Mouse (Mus musculus): ENCODE results near the gene Otud3.
"Not testable (repeated sequence)": the region's sequence is repeated elsewhere in the genome, so short reads cannot be mapped to it uniquely, and the experiment has no call there.

Gene Otud3

DNA sequence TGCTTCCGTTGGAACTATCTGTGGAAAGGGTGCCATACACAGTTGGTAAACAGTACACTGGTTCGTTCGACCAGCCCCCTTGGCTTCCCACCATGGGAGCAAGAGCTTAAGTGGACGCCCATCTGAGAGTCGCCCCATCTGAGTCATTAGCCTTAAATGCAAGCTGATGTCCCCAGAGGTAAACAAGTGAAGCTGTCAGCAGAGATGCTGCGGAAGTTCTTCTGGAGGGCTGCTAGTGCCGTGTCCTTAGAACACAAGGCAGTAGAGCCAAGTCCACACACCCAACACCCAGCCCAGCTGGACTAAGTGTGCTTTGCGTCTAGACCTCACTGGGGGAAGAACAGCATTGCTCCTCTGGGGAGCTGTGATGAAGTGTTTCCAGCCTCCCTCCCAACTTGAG is 24.1 kb downstream of the Otud3 start:
- no peak for DNase-seq

DNA sequence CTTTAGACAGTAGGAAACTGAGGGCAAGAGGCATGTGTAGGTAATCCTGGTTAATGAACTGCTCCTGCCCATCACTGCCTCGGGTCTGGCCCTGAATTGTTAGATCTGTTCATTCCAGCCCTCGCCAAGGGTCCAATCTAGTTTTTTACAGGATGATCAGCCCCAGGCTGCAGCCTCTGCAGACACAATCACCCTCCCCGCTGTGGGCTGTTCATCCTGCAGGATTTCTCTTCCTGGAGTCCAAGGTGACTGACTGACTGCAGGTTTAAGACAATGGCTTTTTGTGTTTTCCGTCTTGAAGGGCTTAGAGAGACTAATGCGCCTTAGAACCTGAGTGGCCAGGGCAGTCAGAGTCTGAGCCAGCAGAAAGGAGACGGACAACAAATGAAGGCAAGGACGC is 24.6 kb downstream of the Otud3 start:
- DNase-seq: no peak

DNA sequence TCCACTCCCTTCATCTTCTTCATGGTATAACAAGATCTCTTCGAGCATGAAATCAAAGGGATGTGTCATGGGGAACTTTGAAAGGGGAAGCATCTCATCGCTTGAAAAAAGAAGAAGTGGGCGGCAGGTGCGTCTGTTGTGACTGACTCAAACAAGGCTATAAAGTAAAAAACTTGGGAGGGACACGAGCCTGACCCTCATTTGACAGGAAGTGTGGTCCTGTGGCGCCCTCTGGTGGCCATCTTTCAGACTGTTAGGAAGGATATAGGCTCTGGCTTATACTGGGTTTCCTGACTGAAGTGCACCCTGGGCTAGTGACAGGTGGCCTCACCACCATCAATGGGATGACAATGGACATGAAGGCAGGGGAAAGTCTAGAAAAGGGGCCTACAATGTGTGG is 29.5 kb downstream of the Otud3 start:
- DNase-seq: peak; percentile 76

DNA sequence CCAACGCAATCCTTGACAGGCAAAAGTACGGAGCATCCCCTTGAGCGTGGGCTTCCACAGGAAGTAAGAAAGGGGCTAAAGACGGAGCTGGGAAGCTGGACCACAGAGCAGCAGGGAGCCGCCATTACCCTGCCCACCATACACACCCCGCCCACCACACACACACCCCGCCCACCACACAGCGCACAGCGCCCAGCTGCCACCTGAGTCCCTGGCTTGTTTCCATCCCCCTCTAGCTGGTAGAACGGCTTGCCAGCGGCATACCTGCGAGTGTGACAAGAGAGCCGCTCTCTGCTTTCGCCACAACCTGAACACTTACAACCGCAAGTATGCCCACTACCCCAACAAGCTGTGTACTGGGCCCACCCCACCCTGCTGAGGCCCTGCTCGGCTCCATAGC is 31.6 kb downstream of the Otud3 start:
- no peak for DNase-seq

DNA sequence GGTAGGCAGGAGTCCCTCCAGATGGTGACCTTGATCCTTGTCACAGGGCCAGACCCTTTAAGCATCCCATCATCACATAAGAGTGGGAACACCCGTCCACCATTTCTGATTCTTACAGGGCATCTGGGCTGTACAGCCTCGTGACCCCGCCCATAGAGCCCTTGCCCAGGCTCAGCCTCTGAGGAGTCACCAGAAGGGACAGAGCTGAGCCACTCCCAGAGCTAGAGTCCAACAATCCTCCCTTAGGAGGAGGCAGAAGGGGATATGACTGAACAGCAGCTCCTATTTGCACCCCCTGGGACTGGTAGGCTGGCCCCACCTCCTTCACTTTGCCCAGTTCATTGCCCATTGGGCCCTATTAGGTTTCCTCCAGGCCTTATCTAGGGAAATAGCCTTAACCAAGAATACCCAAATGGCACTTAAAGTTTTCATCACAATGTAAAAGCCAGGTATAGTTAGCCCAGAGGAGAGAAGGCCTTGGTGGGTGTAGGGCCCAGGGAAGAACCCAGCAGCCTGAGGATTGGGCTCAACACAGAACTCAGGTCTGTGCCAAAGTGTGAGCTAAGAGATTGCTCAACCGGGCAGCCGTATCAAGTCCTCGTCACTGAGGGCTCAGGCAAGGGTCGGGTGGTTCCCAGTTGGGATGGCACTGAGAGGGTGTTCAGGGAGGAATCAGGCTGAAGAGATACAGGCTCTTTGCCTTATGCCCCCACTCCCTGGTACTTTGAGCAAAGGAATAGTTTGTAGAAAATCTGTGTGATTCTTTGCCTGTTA is 32.7 kb downstream of the Otud3 start:
- no peak for DNase-seq

DNA sequence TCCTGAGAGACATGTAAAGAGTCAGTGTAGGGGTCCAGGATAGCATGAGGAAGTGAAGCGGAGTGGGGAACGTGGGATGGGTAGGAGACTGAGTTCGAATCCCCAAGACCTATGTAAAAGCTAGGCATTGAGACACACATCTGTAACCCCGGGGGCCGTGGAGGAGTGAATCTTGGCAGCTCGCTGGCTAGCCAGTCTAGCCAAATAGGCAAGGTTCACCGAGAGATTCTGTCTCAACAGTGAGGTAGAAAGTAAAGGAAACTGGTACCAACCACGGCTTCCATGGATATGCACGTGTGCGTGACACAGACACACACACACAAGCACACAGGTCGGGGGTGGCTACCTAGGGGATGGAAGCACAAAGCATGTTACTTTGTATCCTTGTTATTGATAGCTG is 33.9 kb downstream of the Otud3 start:
- no peak for DNase-seq

DNA sequence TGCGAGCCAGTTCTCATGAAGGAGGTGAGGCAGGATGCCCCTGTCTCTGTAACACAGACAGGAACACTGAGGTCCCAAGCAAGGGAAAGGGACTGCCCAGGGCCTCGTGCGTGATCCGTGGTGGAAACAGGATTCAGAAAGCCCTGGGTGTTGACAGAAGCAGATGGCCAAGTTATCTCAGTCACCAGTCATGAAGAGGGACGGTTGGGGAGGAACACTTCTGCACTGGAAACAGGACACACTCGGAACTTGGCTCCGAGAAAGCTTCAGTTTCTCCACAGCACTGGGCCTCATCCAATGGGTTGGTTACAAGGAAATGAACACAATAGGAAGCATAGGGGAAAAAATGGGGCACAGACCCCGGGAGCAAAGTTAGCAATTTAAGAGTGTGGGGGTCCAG is 35.0 kb downstream of the Otud3 start:
- no peak for DNase-seq

DNA sequence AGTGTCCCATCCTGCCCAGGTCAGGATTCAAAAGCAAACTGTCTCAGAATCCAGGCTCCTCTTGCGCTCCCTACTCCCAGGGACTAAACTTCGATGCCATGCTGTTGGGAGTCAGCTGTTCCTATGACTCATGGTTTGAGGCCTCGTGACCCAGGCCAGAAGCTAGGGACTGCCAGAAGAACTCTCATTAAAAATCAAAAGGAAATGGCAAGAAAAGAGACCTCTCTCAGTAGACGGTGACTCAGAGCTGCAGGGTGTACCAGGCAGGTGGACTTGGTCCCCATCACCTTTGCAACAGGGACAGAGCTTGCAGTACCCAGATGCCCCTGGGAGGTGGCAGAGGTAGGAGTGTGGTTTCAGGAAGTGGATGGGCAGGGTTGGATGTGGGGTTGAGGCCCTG is 36.0 kb downstream of the Otud3 start, which contains the start of gene Pla2g2e:
Gene Pla2g2e (plus strand): TSS at position 212 of the 400 bp plus-strand sequence.
- no peak for DNase-seq

DNA sequence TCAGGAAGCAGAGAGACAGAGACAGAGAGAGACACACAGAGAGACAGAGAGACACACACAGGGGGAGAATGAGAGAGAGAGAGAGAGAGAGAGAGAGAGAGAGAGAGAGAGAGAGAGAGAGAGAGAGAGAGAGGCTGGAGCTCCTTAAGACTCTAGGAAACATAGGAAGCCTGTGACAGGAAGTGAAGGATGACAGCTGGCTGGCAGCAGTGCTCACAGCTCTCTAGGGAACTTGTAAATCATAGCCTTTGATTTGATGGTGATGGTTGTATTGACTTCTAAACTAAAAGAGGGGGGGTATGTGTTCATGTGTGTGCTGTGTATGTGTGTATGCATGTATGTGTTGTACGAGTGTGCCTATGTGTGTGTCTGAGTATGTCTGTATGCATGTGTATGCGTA is 37.8 kb downstream of the Otud3 start:
- no peak for DNase-seq

DNA sequence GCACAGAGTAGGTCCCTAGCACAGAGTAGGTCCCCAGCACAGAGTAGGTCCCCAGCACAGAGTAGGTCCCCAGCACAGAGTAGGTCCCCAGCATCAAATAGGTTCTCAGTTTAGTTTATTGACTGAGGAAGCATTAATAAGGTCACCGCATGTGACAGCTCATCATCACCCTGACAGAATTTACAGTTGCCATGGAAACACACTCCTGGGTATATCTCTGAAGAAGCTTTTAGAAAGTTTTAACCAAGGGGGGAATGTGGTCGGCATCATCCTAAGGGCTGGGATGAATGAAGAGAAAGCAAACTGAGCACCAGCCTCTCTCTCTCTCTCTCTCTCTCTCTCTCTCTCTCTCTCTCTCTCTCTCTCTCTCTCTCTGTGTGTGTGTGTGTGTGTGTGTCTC is 38.5 kb downstream of the Otud3 start:
- DNase-seq: not testable (repeated sequence)

DNA sequence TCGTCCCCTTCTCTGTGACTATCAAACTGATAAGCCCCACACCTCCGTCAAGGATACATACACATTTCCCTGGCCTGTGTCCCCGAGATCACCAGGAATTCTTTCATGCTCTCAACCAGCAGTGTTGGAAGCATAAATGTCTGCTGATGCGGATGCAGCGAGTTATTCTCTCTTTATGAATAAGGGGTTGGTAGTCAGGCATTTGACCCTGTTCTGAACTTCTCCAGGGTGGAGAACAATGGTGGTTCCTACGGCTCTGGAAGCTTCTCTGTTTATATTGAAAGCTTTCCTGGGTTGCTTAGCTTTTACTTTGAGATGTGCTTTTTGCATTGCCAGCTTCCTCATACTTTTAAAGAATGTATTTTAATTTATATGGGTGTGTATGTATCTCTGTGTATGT is 39.9 kb downstream of the Otud3 start, which contains the start of gene Gm13030:
Gene Gm13030 (minus strand): TSS at position 101 of the 400 bp plus-strand sequence.
- no peak for DNase-seq

DNA sequence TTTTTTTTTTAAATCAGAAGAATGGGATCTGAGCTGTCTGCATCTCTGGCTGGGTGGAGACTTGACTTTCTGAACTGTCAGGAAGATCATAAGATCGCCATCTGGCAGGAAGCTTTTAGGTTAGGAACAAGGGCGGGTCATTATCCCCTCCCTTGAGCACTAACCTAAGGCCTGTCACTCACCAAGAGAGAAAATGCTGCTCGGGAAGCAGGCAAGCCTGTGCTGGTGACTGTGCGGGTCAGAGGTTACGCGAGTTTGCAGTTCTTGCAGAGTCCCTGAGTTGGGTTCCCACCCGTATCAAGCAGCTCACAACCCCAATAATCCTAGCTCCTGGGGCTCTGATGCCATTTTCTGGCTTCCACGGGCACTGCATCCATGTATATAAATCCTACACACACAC is 45.1 kb downstream of the Otud3 start:
- DNase-seq: no peak

DNA sequence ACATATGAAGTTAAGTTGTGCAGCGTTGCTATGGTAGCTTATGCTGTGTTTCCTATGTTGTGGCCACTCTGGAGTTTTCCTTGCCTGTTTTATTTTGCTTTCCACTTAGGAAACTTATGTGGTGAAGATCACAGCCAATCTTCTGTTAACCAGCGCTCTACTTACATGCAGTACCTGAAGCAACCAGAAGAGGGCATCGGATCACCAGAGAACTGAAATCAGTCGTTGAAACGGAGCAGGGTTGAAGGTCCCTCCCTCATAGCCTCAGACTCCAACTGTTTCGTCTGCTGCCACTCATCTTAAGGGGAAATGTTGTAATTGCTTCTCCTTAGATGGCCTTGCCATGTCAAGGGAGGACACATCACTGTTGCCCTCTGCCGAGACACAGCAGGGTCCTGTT is 47.3 kb downstream of the Otud3 start:
- peak; percentile 52 for DNase-seq

DNA sequence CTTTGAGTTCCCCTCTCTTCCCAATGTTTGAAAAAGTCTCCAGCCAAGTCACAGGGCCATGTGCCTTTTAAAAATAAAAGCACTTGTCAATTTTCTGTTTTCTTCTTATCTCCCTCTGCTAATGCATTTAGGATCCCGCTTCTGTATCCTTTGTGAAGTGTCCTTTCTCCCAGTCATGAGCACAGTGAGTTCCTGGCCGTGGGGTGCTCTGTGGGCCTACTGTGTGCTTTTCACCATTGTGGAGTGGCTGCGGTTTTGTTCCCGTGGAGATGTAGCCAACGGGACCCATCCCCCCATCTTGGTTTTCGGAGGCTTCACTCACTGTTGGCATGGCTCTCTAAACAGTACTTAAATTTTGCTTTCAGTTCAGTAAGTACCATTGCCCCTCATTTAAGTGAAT is 47.8 kb downstream of the Otud3 start:
- no peak for DNase-seq

DNA sequence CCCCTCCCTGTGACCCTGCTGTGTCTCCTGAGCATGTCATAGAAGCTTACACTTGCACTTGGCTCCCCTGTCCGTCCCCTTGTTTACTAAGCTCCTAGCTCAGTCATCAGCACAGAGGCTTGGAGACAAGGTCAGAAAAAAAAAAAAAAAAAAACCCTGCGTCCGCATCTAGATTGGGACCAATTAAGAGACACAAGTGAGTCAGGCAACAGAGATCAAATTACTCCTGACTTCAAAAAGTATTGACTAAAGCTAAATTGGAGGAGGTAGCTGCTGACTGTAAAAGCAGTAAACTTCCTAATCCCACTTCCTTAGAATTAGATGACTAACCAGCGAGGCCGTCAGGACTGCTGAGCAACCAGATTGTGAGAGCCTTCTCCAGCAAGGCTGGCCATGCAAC is 48.7 kb downstream of the Otud3 start:
- no peak for DNase-seq

DNA sequence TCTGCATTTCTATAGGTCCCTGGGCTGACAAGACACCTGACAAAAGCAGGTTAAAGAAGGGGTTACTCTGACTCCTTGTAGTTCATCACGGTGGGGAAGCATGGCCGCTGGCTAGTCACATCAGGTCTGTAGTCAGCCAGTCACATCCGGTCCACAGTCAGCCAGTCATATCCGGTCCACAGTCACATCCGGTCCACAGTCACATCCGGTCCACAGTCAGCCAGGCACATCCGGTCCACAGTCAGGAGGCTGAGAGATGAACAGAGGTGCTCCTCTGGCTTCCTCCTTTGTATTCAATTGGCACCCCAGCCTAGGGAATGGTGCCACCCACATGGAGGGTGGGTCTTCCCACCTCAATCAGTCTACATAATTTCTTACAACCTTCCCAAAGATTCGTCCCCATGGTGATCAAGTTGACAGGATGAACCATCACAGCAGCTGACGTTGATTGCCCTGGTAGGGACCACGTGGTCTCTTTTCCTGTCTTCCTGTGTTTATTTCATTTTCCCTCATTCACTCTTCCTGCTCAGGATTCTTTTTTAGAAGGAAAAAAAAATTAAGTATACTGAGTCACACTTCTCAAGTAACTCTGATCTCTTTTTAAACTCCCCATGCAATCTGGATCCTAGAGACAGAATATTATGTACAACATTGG is 50.3 kb downstream of the Otud3 start, which contains the start of gene Pla2g5:
Gene Pla2g5 (minus strand): TSS at position 139 of the 655 bp plus-strand sequence.
- no peak for DNase-seq

DNA sequence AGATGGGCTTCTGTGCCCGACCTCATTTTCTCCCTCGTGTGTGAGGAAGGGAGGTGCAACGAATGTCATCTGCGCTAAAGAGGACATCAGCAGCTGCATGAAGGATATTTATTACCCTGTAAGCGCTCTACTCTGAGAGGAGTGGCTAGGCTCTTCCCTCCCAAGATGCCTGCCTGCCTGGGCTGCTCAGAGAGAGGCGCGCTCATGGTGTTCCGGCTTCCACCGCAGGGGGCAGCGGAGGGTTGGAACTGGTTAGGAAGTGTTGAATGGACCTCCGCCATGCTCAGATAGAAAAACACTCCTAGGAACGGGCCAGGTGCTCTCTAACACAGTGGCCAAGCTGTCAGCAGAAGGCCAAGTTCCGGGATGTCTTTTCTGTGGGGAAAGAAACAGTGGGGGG is 54.0 kb downstream of the Otud3 start:
- peak; percentile 59 for DNase-seq

DNA sequence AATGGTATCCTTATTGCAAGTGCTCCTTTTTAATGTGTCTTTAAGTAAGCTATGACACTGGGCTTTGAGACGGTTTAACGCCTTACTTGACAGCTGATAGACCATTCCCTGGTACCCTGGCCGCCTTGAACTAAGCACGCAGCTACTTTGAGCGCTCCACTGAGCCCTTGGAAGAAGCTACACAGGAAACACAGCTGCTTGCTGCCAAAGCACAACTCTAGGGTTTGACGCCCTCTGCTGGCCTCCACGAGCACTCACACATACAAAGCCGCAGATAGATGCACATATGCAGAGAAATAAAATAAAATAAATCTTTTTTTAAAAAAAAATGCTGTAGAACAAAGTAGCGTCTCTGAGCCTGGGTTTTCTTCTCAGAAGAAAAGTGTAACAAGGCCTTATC is 54.5 kb downstream of the Otud3 start:
- no peak for DNase-seq

DNA sequence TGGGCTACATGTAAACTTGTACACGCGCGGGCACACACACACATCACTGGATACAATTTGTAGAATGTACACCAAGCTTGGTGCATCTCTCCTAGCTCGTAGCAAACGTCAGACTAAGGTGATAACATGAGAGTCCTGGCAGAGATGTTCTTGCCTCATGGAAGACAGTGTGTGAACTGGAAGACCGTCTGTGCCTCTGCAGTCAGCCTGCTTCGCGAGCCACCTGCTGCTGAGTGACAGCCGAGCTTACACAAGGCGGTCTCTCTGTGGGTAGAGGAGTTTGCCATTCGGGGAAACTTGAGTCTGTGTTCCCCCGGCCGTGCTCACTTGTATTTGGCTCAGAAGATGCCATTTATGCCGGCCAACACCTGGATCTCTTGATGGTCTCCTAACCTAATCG is 55.3 kb downstream of the Otud3 start:
- DNase-seq: peak; percentile 42

DNA sequence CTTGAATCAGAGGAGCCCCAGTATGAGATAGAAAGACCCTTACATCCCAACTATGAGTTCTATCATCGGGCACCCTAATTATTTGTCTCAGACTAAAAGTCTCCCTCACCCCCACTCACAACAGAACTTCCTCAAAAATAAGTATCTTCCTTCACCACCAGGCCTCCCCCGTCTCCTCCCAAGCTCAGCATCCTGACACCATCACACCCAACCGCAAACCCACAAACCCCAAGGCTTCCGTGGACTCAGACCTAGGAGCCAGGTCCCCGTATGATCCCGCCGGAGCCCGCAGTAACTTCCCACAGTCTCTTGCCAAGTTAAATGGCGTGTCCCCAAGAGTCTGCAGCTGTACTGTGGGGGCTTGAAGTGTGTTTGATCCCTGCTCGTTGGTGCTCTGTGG is 56.2 kb downstream of the Otud3 start:
- DNase-seq: no peak

DNA sequence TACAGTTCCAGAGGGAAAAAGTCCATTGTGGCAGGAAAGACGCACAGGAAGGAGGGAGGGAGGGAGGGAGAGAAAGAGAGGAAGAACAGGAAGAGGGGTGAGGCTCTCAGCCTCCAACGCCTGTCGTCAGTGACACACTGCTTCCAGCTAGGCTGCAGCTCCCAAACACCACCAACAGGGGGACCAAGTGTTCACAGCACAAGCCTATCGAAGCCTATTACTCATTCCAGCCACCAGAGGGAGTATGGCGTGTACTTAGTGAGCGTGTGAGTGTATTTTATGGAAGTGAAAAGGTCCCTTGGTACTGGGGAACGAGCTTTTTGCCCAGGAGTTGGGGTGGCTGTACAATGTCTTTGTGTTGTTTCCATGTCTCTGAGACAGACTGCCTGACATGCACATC is 57.3 kb downstream of the Otud3 start:
- peak; percentile 65 for DNase-seq

DNA sequence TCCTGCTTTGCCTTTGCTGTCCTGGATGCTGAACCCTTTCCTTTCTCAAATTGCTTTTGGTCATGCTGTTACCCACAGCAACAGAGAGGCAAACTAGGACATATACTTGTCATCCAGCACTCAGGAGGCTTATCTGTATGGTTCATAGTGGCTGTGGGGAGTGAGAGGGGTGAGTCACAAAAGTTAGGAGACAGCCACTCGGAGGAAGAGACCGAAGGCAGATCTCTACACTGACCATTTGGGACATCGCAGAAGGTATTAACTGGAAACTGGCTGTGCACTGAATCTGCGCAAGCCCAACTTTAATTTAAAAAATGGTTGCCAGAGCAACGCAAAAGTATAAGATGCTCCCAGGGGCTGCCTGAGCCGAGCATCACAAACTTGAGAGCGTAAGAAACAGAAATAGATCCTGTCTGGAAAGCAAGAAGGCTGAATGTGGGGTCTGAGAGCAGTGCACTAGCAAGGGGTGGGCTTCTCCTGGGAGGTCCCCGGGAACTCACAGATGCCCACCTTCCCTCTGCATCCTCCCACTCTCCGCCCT is 58.6 kb downstream of the Otud3 start:
- DNase-seq: no peak

DNA sequence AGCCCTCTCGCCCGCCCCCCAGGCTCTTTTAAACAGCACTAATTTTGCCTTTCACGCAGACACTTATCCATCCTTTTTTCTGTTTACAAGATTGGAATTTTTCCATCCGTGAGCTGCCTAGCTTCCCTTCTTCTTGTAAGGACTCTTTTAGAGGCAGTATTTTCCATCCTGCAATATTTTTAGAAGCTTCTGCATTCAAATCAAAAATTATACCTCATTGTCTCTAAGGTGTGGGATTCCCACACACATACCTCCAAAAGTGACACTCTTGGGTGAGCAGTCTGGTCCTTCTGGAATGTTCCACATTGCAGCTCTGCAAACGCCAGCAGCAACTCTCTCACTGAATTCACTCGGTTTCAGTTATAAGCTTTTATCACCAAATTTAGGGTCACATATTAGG is 60.8 kb downstream of the Otud3 start:
- no peak for DNase-seq

DNA sequence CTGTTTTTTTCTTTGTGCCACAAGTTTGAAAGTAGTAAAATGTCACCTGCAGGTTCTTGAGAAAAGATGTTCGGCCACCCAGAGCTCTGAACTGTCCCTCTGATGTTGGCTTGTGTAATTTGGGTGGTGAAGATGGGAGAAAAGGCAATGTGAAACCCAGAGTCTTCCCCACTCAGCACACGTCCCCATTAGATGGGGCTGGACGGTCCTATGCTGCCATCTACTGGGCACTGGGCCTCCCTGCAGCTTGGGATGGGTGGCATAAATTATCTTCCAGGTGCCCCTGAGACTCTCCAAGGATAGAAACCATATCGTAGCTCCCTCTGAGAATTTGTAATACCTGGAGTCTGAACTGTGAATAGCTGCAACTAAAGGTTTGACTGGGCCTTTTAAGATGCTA is 62.3 kb downstream of the Otud3 start:
- peak; percentile 48 for DNase-seq
